ENCODE assay signal across 24 mouse cellular contexts in the genomic region with DNA sequence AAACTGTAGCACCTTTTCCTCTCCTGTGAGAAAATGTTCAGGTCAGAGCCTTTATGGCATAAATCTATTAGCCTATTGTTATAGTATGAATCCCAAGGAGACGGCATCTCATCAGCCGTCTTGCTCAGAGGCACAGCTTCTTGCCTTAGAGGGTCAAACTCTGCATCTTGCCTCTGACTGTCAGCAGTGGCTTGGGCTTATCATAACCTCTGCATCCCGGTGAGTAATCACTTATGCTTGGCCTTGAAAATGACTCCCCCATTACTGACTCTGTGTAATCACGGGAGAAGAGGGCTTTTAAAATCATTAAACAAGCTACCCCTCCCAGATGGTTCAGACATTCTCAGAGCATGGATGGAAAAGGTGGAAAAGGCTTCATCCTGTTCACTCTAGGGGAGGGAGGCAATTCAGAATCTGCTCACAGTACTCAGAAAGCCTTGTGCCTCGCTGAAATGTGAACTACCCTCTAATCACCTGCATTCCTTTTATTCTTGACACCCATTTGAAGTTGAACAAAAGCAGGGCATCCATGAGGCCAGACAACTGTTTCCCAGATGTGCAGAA.
DNase-seq lines count a peak whose midpoint lies in the region; ATAC-seq lines count a peak whose summit lies in the region.
"Had no signal": no experiment of that assay in that cellular context is flagged by ENCODE, and none has a peak within 500 bp of the region (broad histone marks: within the 10 kb centered on the region; RNA-seq: fewer than 3 reads in every experiment).

No protein-coding gene starts in this region.

- H3K9ac ChIP-seq in embryonic facial prominence, embryonic 11.5 days (replicated peaks; ENCODE audit: low read length), result no peak overlapping the region
- H3K9ac ChIP-seq in hindbrain, embryonic 12.5 days, result no peak overlapping the region
- no peak overlapping the region for H3K9ac ChIP-seq in hindbrain, embryonic 14.5 days
- no peak overlapping the region for H3K9ac ChIP-seq in neural tube, embryonic 13.5 days
- no peak overlapping the region for H3K9ac ChIP-seq in midbrain, embryonic 15.5 days
- H3K9ac ChIP-seq: embryonic facial prominence, embryonic 13.5 days; limb, embryonic 12.5 days; liver, postnatal 0 days had no signal

- ATAC-seq in embryonic facial prominence, embryonic 11.5 days (replicated peaks; ENCODE audit: insufficient number of reproducible peaks, low FRiP score, low TSS enrichment, low read depth), result no peak; the same call in 1 of the 2 replicates
- peak; percentile 31; the same call in 1 of the 2 replicates for ATAC-seq in hindbrain, embryonic 12.5 days (ENCODE audit: low FRiP score)
- ATAC-seq in hindbrain, embryonic 14.5 days (ENCODE audit: low FRiP score), result no peak
- ATAC-seq in neural tube, embryonic 13.5 days (ENCODE audit: low read depth), result no peak
- peak; percentile 56; the same call in 1 of the 2 replicates for ATAC-seq in midbrain, embryonic 15.5 days (replicated peaks)
- ATAC-seq: inflammation-experienced regulatory T-cells, adult 6 months; liver, postnatal 0 days; lung, postnatal 0 days had no signal

- H3K4me3 ChIP-seq in embryonic facial prominence, embryonic 11.5 days (ENCODE audit: low read depth, low read length), result no peak overlapping the region
- H3K4me3 ChIP-seq in embryonic facial prominence, embryonic 10.5 days, result no peak overlapping the region
- H3K4me3 ChIP-seq in hindbrain, embryonic 12.5 days, result no peak overlapping the region
- no peak overlapping the region for H3K4me3 ChIP-seq in hindbrain, embryonic 14.5 days (replicated peaks; ENCODE audit: low read length)
- H3K4me3 ChIP-seq in neural tube, embryonic 13.5 days, result no peak overlapping the region
- no peak overlapping the region for H3K4me3 ChIP-seq in midbrain, embryonic 15.5 days
- H3K4me3 ChIP-seq: embryonic facial prominence, embryonic 13.5 days; erythroblast, embryonic 14.5 days; heart, embryonic 10.5 days; limb, embryonic 12.5 days; myocyte had no signal

- no peaks in the 10 kb centered on the region for H3K36me3 ChIP-seq in embryonic facial prominence, embryonic 11.5 days (replicated peaks; ENCODE audit: control insufficient read depth, insufficient read depth, low read depth, low read length)
- no peaks in the 10 kb centered on the region for H3K36me3 ChIP-seq in embryonic facial prominence, embryonic 10.5 days (replicated peaks)
- H3K36me3 ChIP-seq in hindbrain, embryonic 12.5 days, result no peaks in the 10 kb centered on the region
- H3K36me3 ChIP-seq in hindbrain, embryonic 14.5 days (replicated peaks; ENCODE audit: control insufficient read depth, insufficient read depth), result no peaks in the 10 kb centered on the region
- no peaks in the 10 kb centered on the region for H3K36me3 ChIP-seq in neural tube, embryonic 13.5 days
- H3K36me3 ChIP-seq in midbrain, embryonic 15.5 days (replicated peaks), result no peaks in the 10 kb centered on the region
- H3K36me3 ChIP-seq: embryonic facial prominence, embryonic 13.5 days; heart, embryonic 10.5 days; limb, embryonic 12.5 days had no signal

- H3K4me1 ChIP-seq in embryonic facial prominence, embryonic 11.5 days (ENCODE audit: control insufficient read depth, insufficient read depth, low read length), result no peaks in the 10 kb centered on the region
- H3K4me1 ChIP-seq in embryonic facial prominence, embryonic 10.5 days, result peaks cover 8% of the 10 kb centered on the region; the same call in 1 of the 2 replicates
- peaks cover 7% of the 10 kb centered on the region; the same call in 1 of the 2 replicates for H3K4me1 ChIP-seq in hindbrain, embryonic 12.5 days
- peaks cover 7% of the 10 kb centered on the region; the same call in 1 of the 2 replicates for H3K4me1 ChIP-seq in hindbrain, embryonic 14.5 days (replicated peaks; ENCODE audit: control insufficient read depth, insufficient read depth, low read length)
- H3K4me1 ChIP-seq in neural tube, embryonic 13.5 days (replicated peaks), result peaks cover 9% of the 10 kb centered on the region
- 0 out of 2 replicates have a peak, but pooled peaks cover 5% of the 10 kb centered on the region for H3K4me1 ChIP-seq in midbrain, embryonic 15.5 days
- H3K4me1 ChIP-seq: embryonic facial prominence, embryonic 13.5 days; heart, embryonic 10.5 days; limb, embryonic 12.5 days had no signal

- DNase-seq in embryonic facial prominence, embryonic 11.5 days (ENCODE audit: low spot score), result peak; percentile 29
- no peak for DNase-seq in embryonic facial prominence, embryonic 10.5 days (ENCODE audit: low spot score)
- no peak for DNase-seq in hindbrain, embryonic 14.5 days (ENCODE audit: low spot score)
- no peak for DNase-seq in neural tube, embryonic 10.5 days (ENCODE audit: extremely low spot score, low spot score)
- DNase-seq in kidney, adult 18-20 months, result no peak
- DNase-seq: adrenal gland, adult 8-10 months; cerebellum, adult 2 months; cerebellum, postnatal 25 days; heart, postnatal 4 days; kidney, adult 8-10 months; kidney, postnatal 14 days; liver, postnatal 0 days had no signal

- H3K27me3 ChIP-seq in embryonic facial prominence, embryonic 11.5 days (ENCODE audit: control insufficient read depth, insufficient read depth, low read length), result no peaks in the 10 kb centered on the region
- no peaks in the 10 kb centered on the region for H3K27me3 ChIP-seq in embryonic facial prominence, embryonic 10.5 days (replicated peaks; ENCODE audit: low read depth, poor library complexity, severe bottlenecking)
- no peaks in the 10 kb centered on the region for H3K27me3 ChIP-seq in hindbrain, embryonic 12.5 days
- H3K27me3 ChIP-seq in hindbrain, embryonic 14.5 days (ENCODE audit: control insufficient read depth, insufficient read depth, low read length), result no peaks in the 10 kb centered on the region
- no peaks in the 10 kb centered on the region for H3K27me3 ChIP-seq in neural tube, embryonic 13.5 days
- H3K27me3 ChIP-seq in midbrain, embryonic 15.5 days (replicated peaks), result no peaks in the 10 kb centered on the region
- H3K27me3 ChIP-seq: embryonic facial prominence, embryonic 13.5 days; limb, embryonic 12.5 days had no signal

- WGBS in embryonic facial prominence, embryonic 11.5 days, result 36% methylated on average over 5 of the region's 5 CpGs
- 53% methylated on average over 5 of the region's 5 CpGs for WGBS in embryonic facial prominence, embryonic 10.5 days
- 36% methylated on average over 5 of the region's 5 CpGs for WGBS in hindbrain, embryonic 12.5 days
- WGBS in hindbrain, embryonic 14.5 days, result 20% methylated on average over 5 of the region's 5 CpGs
- 17% methylated on average over 5 of the region's 5 CpGs for WGBS in neural tube, embryonic 13.5 days
- WGBS in midbrain, embryonic 15.5 days, result 25% methylated on average over 5 of the region's 5 CpGs

- H3K4me2 ChIP-seq in embryonic facial prominence, embryonic 11.5 days (ENCODE audit: low read depth, low read length), result no peak overlapping the region
- H3K4me2 ChIP-seq in hindbrain, embryonic 12.5 days (replicated peaks), result no peak overlapping the region
- H3K4me2 ChIP-seq in hindbrain, embryonic 14.5 days (replicated peaks), result no peak overlapping the region
- H3K4me2 ChIP-seq in neural tube, embryonic 13.5 days, result no peak overlapping the region
- H3K4me2 ChIP-seq in midbrain, embryonic 15.5 days, result no peak overlapping the region
- H3K4me2 ChIP-seq: embryonic facial prominence, embryonic 13.5 days; limb, embryonic 12.5 days; liver, embryonic 11.5 days had no signal

- no peaks in the 10 kb centered on the region for H3K9me3 ChIP-seq in embryonic facial prominence, embryonic 11.5 days (replicated peaks; ENCODE audit: control insufficient read depth, low read length)
- no peaks in the 10 kb centered on the region for H3K9me3 ChIP-seq in embryonic facial prominence, embryonic 10.5 days
- no peaks in the 10 kb centered on the region for H3K9me3 ChIP-seq in hindbrain, embryonic 12.5 days (replicated peaks)
- no peaks in the 10 kb centered on the region for H3K9me3 ChIP-seq in hindbrain, embryonic 14.5 days (ENCODE audit: control insufficient read depth, low read length)
- no peaks in the 10 kb centered on the region for H3K9me3 ChIP-seq in neural tube, embryonic 13.5 days
- H3K9me3 ChIP-seq in midbrain, embryonic 15.5 days, result no peaks in the 10 kb centered on the region
- H3K9me3 ChIP-seq: embryonic facial prominence, embryonic 13.5 days; heart, embryonic 10.5 days; limb, embryonic 12.5 days had no signal

- H3K27ac ChIP-seq in embryonic facial prominence, embryonic 11.5 days (replicated peaks; ENCODE audit: low read depth, low read length), result no peak overlapping the region
- no peak overlapping the region for H3K27ac ChIP-seq in embryonic facial prominence, embryonic 10.5 days (replicated peaks)
- 0 out of 2 replicates have a peak overlapping the region, but pooled peaks have one; percentile 5 for H3K27ac ChIP-seq in hindbrain, embryonic 12.5 days
- H3K27ac ChIP-seq in hindbrain, embryonic 14.5 days, result no peak overlapping the region; the same call in 1 of the 2 replicates
- 0 out of 2 replicates have a peak overlapping the region, but pooled peaks have one; percentile 9 for H3K27ac ChIP-seq in neural tube, embryonic 13.5 days (replicated peaks)
- H3K27ac ChIP-seq in midbrain, embryonic 15.5 days, result no peak overlapping the region
- H3K27ac ChIP-seq: embryonic facial prominence, embryonic 13.5 days; heart, embryonic 10.5 days; limb, embryonic 12.5 days; macrophage had no signal

Comparison
In these comparisons a context has a peak if more than half of its experiments do, and no peak if none do; other contexts are left out.
1. ATAC-seq: peak in hindbrain, embryonic 12.5 days (single experiment) and midbrain, embryonic 15.5 days (single experiment); none in embryonic facial prominence, embryonic 11.5 days (single experiment), hindbrain, embryonic 14.5 days (single experiment) and neural tube, embryonic 13.5 days (single experiment).
2. H3K27ac ChIP-seq: peak in hindbrain, embryonic 12.5 days (single experiment) and neural tube, embryonic 13.5 days (single experiment); none in embryonic facial prominence, embryonic 11.5 days (single experiment), embryonic facial prominence, embryonic 10.5 days (single experiment), hindbrain, embryonic 14.5 days (single experiment) and midbrain, embryonic 15.5 days (single experiment).